Mouse (Mus musculus): Measurements from ENCODE around the gene Gm9376.

Gene Gm9376

GRCm38 (mm10) chr14:118282272-118282671 is 15.5 kb downstream of the Gm9376 start:
- DNase-seq (ENCODE audit: low spot score in 2 of 2), result no peak

GRCm38 (mm10) chr14:118282917-118283316 is 16.2 kb downstream of the Gm9376 start:
- no peak for DNase-seq (ENCODE audit: low spot score in 2 of 2)

- no peak for DNase-seq (ENCODE audit: low spot score in 2 of 2)
Measured at GRCm38 (mm10) chr14:118286096-118286495, 19.3 kb downstream of the Gm9376 start.

- no peak for DNase-seq (ENCODE audit: low spot score in 2 of 2)
Measured at GRCm38 (mm10) chr14:118289133-118289532, 22.4 kb downstream of the Gm9376 start.

GRCm38 (mm10) chr14:118290009-118290408 is 23.2 kb downstream of the Gm9376 start:
- DNase-seq (ENCODE audit: low spot score in 2 of 2), result no peak

GRCm38 (mm10) chr14:118302606-118303005 is 35.8 kb downstream of the Gm9376 start:
- no peak for DNase-seq (ENCODE audit: low spot score in 2 of 2)

- no peak for DNase-seq (ENCODE audit: low spot score in 2 of 2)
Measured at GRCm38 (mm10) chr14:118304560-118304959, 37.8 kb downstream of the Gm9376 start.

- DNase-seq (ENCODE audit: low spot score in 2 of 2), result no peak
Measured at GRCm38 (mm10) chr14:118305951-118306350, 39.2 kb downstream of the Gm9376 start.

GRCm38 (mm10) chr14:118307060-118307459 is 40.3 kb downstream of the Gm9376 start:
- DNase-seq (ENCODE audit: low spot score in 2 of 2), result no peak

GRCm38 (mm10) chr14:118311703-118312102 is 44.9 kb downstream of the Gm9376 start:
- DNase-seq (ENCODE audit: low spot score in 2 of 2), result no peak

- DNase-seq (ENCODE audit: low spot score in 2 of 2), result no peak
Measured at GRCm38 (mm10) chr14:118312664-118313063, 45.9 kb downstream of the Gm9376 start.

GRCm38 (mm10) chr14:118313931-118314330 is 47.2 kb downstream of the Gm9376 start:
- DNase-seq (ENCODE audit: low spot score in 2 of 2), result no peak

GRCm38 (mm10) chr14:118317260-118317659 is 50.5 kb downstream of the Gm9376 start:
- no peak for DNase-seq (ENCODE audit: low spot score in 2 of 2)
